8 mouse cellular contexts compared by ENCODE assay signal in genomic region chr10:121310511-121311221, GRCm38 (mm10). TPM values are rescaled to one million over a fixed set of nuclear protein-coding genes. Genes with fewer than 3 reads are reported as not detected.
DNase-seq lines count a peak whose midpoint lies in the region; ATAC-seq and TF ChIP-seq lines count a peak whose summit lies in the region.

No protein-coding gene starts in this region.

- no peaks in the 10 kb centered on the region for H3K9me3 ChIP-seq in intestine, postnatal 0 days (ENCODE audit: control insufficient read depth)
- no peaks in the 10 kb centered on the region for H3K9me3 ChIP-seq in limb, embryonic 10.5 days (replicated peaks)

- peak overlapping the region; percentile 99 for H3K4me2 ChIP-seq in intestine, postnatal 0 days (replicated peaks; ENCODE audit: low read depth)

- H3K27me3 ChIP-seq in intestine, postnatal 0 days (replicated peaks; ENCODE audit: control insufficient read depth, insufficient read depth, low read length) = peaks cover 27% of the 10 kb centered on the region
- peaks cover 83% of the 10 kb centered on the region for H3K27me3 ChIP-seq in limb, embryonic 10.5 days (ENCODE audit: low read depth, poor library complexity, severe bottlenecking)

- H3K27ac ChIP-seq in intestine, postnatal 0 days (ENCODE audit: low read depth, low read length) = no peak overlapping the region
- peak overlapping the region; percentile 58 for H3K27ac ChIP-seq in limb, embryonic 10.5 days

- peak; percentile 83 for DNase-seq in adrenal gland, postnatal 14 days
- peak; percentile 67 for DNase-seq in embryo, embryonic 10 days (ENCODE audit: low spot score)
- peak; percentile 68 to 75 for DNase-seq in heart, adult 18-20 months
- DNase-seq in limb, embryonic 10.5 days (ENCODE audit: low spot score) = peak; percentile 74
- peak; percentile 88 for DNase-seq in right cerebral cortex, postnatal 25 days

- no peak overlapping the region for H3K9ac ChIP-seq in intestine, postnatal 0 days (ENCODE audit: low read depth, low read length)

- H3K4me1 ChIP-seq in intestine, postnatal 0 days (replicated peaks; ENCODE audit: control insufficient read depth, insufficient read depth, low read length) = peaks cover 3% of the 10 kb centered on the region; the same call in 1 of the 2 replicates
- H3K4me1 ChIP-seq in limb, embryonic 10.5 days = peaks cover 32% of the 10 kb centered on the region

- no peak for TF ChIP-seq CTCF in intestine, postnatal 0 days (IDR thresholded peaks at IDR 0.05; ENCODE audit: low read depth)

- ATAC-seq in intestine, postnatal 0 days = peak; percentile 76
- ATAC-seq in megakaryocyte-erythroid progenitor cell, adult 5-6 weeks (replicated peaks; ENCODE audit: low FRiP score, low TSS enrichment, poor library complexity, severe bottlenecking) = peak; percentile 49; the same call in 1 of the 2 replicates
- no peak for ATAC-seq in monocyte, adult 5-6 weeks (replicated peaks; ENCODE audit: insufficient number of reproducible peaks, low FRiP score, low TSS enrichment, poor library complexity, severe bottlenecking)

- under 1% methylated on average over 75 of the region's 77 CpGs for whole genome bisulfite sequencing in intestine, postnatal 0 days
- WGBS in limb, embryonic 10.5 days = under 1% methylated on average over 77 of the region's 77 CpGs

- H3K4me3 ChIP-seq in intestine, postnatal 0 days (ENCODE audit: low read depth, low read length) = peak overlapping the region; percentile 62
- H3K4me3 ChIP-seq in limb, embryonic 10.5 days = peak overlapping the region; percentile 74

- H3K36me3 ChIP-seq in intestine, postnatal 0 days (ENCODE audit: control insufficient read depth, insufficient read depth) = no peaks in the 10 kb centered on the region; the same call in 1 of the 2 replicates
- no peaks in the 10 kb centered on the region for H3K36me3 ChIP-seq in limb, embryonic 10.5 days

RNA-seq across cellular contexts. Expression of gene Tbc1d30, which starts 40.4 kb away (rescaled TPM):
- total RNA-seq in adrenal gland, postnatal 14 days (2021) = 3.9 and 4.2 TPM in 2 replicates
- 1 to 10 TPM; 2.1 to 2.3 TPM for total RNA-seq in heart, adult 18-20 months (2021)
- polyA plus RNA-seq in intestine, postnatal 0 days (2015; fragmentation: Nextera tagmentation; extraction: Ambion mirVana) = 2.8 and 2.9 TPM in 2 replicates
- polyA plus RNA-seq in limb, embryonic 10.5 days (2016; fragmentation: Nextera tagmentation; extraction: Ambion mirVana) = 0.26 and 0.50 TPM in 2 replicates
- total RNA-seq in megakaryocyte-erythroid progenitor cell, adult 5-6 weeks (2014; fragmentation: Nextera tagmentation) = 0.57 TPM in 1 of 2 replicates, not detected in the other
- 0.57 TPM in 1 of 2 replicates, not detected in the other for total RNA-seq in megakaryocyte-erythroid progenitor cell, adult 5-6 weeks (2017)
- 4.9 to 18.6 TPM (median 9.3 TPM) in 3 replicates for total RNA-seq in monocyte, adult 5-6 weeks (2017)

RNA-seq across cellular contexts. Expression of gene Gns, which starts 54.2 kb away (rescaled TPM):
- 126 and 138 TPM in 2 replicates for total RNA-seq in adrenal gland, postnatal 14 days (2021)
- 10 to 100 TPM; 89.4 to 92.1 TPM for total RNA-seq in heart, adult 18-20 months (2021)
- polyA plus RNA-seq in intestine, postnatal 0 days (2015; fragmentation: Nextera tagmentation; extraction: Ambion mirVana) = 68.6 and 78.1 TPM in 2 replicates
- 29.5 and 35.6 TPM in 2 replicates for polyA plus RNA-seq in limb, embryonic 10.5 days (2016; fragmentation: Nextera tagmentation; extraction: Ambion mirVana)
- 21.9 and 33.9 TPM in 2 replicates for total RNA-seq in megakaryocyte-erythroid progenitor cell, adult 5-6 weeks (2014; fragmentation: Nextera tagmentation)
- total RNA-seq in megakaryocyte-erythroid progenitor cell, adult 5-6 weeks (2017) = 17.3 and 23.7 TPM in 2 replicates
- total RNA-seq in monocyte, adult 5-6 weeks (2017) = 88.0 to 114 TPM (median 88.1 TPM) in 3 replicates
